Mouse (Mus musculus): ENCODE data around the gene Vmn1r152. TPM values are rescaled to one million over a fixed set of nuclear protein-coding genes. Genes with fewer than 3 reads are reported as not detected.

Vmn1r152 gene
- not detected in 2 replicates for polyA plus RNA-seq (2012; rRNA removed; ENCODE audit: low replicate concordance)

DNA sequence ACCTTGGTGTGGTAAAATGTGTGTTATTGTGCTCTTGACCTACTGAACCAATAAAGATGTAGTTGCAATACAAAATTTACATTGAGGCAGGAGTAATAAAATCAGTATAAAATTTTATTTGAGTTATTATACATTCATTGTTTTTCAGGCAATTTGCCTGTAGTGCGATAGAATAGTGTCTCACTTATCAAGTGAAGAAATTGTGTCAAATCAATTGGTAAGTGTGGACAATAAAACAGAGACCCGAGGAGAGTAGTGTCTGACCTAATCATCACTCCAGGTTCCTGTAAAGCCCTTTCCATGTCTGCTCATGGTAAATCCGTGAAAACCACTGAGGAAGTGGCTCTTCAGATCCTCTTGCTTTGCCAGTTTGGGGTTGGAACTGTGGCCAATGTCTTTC lies at the start of gene Vmn1r152:
Vmn1r152 (plus strand) TSS at position 301 of the 400 bp plus-strand sequence.

DNA sequence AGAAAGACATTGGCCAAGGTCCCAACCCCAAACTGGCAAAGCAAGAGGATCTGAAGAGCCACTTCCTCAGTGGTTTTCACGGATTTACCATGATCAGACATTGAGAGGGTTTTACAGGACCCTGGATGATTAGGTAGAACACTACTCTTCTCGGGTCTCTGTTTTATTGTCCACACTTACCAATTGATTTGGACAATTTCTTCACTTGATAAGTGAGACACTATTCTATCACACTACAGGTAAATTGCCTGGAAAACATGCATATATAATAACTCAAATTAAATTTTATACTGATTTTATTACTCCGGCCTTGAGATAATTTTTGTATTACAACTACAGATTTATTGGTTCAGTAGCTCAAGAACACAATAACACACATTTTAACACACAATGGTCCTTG lies 23.2 kb upstream of the Vmn1r152 start, which contains the start of gene Vmn1r151:
Vmn1r151 (minus strand) TSS at position 101 of the 400 bp plus-strand sequence.

GRCm38 (mm10) chr7:22534787-22535186 lies 12.0 kb downstream of the Vmn1r152 start, which contains the start of gene Gm8677:
Gm8677 (minus strand) TSS chr7:22534887.

DNA sequence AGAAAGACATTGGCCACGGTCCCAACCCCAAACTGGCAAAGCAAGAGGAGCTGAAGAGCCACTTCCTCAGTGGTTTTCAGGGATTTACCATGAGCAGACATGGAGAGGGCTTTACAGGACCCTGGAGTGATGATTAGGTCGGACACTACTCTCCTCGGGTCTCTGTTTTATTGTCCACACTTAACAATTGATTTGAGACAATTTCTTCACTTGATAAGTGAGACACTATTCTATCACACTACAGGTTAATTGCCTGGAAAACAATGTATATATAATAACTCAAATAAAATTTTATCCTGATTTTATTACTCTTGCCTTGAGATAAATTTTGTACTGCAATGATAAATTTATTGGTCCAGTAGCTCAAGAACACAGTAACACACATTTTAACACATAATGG lies 42.5 kb downstream of the Vmn1r152 start, which contains the start of gene Gm4201:
Gm4201 (minus strand) TSS at position 101 of the 400 bp plus-strand sequence.

Other genes with a start within 250 kb of the Vmn1r152 start
- gene Gm4187, start 193.2 kb upstream of the Vmn1r152 start, polyA plus RNA-seq (2012; rRNA removed; ENCODE audit: low replicate concordance), result not detected in 2 replicates
- gene Gm8660, start 151.9 kb upstream of the Vmn1r152 start, polyA plus RNA-seq (2012; rRNA removed; ENCODE audit: low replicate concordance), result not detected in 2 replicates
- gene Vmn1r148, start 109.4 kb upstream of the Vmn1r152 start, polyA plus RNA-seq (2012; rRNA removed; ENCODE audit: low replicate concordance), result not detected in 2 replicates
- not detected in 2 replicates for gene Vmn1r149, start 84.7 kb upstream of the Vmn1r152 start, polyA plus RNA-seq (2012; rRNA removed; ENCODE audit: low replicate concordance)
- gene Gm10665, start 58.9 kb upstream of the Vmn1r152 start, polyA plus RNA-seq (2012; rRNA removed; ENCODE audit: low replicate concordance), result not detected in 2 replicates
- not detected in 2 replicates for gene Vmn1r151, start 23.3 kb upstream of the Vmn1r152 start, polyA plus RNA-seq (2012; rRNA removed; ENCODE audit: low replicate concordance)
- not detected in 2 replicates for gene Gm8677, start 11.9 kb downstream of the Vmn1r152 start, polyA plus RNA-seq (2012; rRNA removed; ENCODE audit: low replicate concordance)
- not detected in 2 replicates for gene Gm4201, start 42.4 kb downstream of the Vmn1r152 start, polyA plus RNA-seq (2012; rRNA removed; ENCODE audit: low replicate concordance)
- not detected in 2 replicates for gene Gm4565, start 65.2 kb downstream of the Vmn1r152 start, polyA plus RNA-seq (2012; rRNA removed; ENCODE audit: low replicate concordance)
- not detected in 2 replicates for gene Vmn1r155, start 135.1 kb downstream of the Vmn1r152 start, polyA plus RNA-seq (2012; rRNA removed; ENCODE audit: low replicate concordance)
- not detected in 2 replicates for gene Gm8693, start 169.3 kb downstream of the Vmn1r152 start, polyA plus RNA-seq (2012; rRNA removed; ENCODE audit: low replicate concordance)
- gene Gm4567, start 196.7 kb downstream of the Vmn1r152 start, polyA plus RNA-seq (2012; rRNA removed; ENCODE audit: low replicate concordance), result not detected in 2 replicates
- not detected in 2 replicates for gene Vmn1r157, start 238.7 kb downstream of the Vmn1r152 start, polyA plus RNA-seq (2012; rRNA removed; ENCODE audit: low replicate concordance)

Measured in mammary gland, adult 2 months (tissue).